Mouse (Mus musculus) limb, embryonic 10.5 days (tissue): ENCODE results near the gene Olfr1362. TPM values are rescaled to one million over a fixed set of nuclear protein-coding genes. Genes with fewer than 3 reads are reported as not detected.

Experiments
- DNase-seq: peaks from one replicate; pipeline ENCODE4 v3.0.0-alpha.2; 2017; ENCODE audit warnings: low spot score
- H3K27ac ChIP-seq: fragments of 300-500 bp; sonication (generic); 2 replicates; pipeline ENCODE4 v1.5.1; 2016; ENCODE audit warnings: mild to moderate bottlenecking
- H3K27me3 ChIP-seq: fragments of 300-500 bp; sonication (generic); 2 replicates; pipeline ENCODE4 v1.6.1; 2016; ENCODE audit warnings: low read depth, mild to moderate bottlenecking; ENCODE audit not compliant: poor library complexity, severe bottlenecking
- H3K36me3 ChIP-seq: fragments of 300-500 bp; sonication (generic); 2 replicates; pipeline ENCODE4 v1.6.1; 2016; ENCODE audit warnings: mild to moderate bottlenecking, moderate library complexity
- H3K4me1 ChIP-seq: fragments of 300-500 bp; sonication (generic); 2 replicates; pipeline ENCODE4 v1.6.1; 2016
- H3K4me3 ChIP-seq: fragments of 300-500 bp; sonication (generic); 2 replicates; pipeline ENCODE4 v1.5.1; 2016; ENCODE audit warnings: mild to moderate bottlenecking, moderate library complexity
- H3K9me3 ChIP-seq: fragments of 300-500 bp; sonication (generic); replicated peaks from 2 replicates; pipeline ENCODE4 v1.6.1; 2016; ENCODE audit warnings: mild to moderate bottlenecking
- WGBS: fragments of 180-500 bp; shearing (Covaris S2); methylation state at CpG from one replicate; pipeline ENCODE4 v1.1.7; 2016; 5-methylcytosine and 5-hydroxymethylcytosine counted together
- polyA plus RNA-seq: library from polyadenylated mRNA; unstranded; fragments of >200 nt; fragmentation: Nextera tagmentation; extraction: Ambion mirVana; gene quantifications from 2 replicates; pipeline ENCODE4 v1.2.1, GENCODE M21; 2016

Olfr1362 gene
- polyA plus RNA-seq: not detected in 2 replicates

DNA sequence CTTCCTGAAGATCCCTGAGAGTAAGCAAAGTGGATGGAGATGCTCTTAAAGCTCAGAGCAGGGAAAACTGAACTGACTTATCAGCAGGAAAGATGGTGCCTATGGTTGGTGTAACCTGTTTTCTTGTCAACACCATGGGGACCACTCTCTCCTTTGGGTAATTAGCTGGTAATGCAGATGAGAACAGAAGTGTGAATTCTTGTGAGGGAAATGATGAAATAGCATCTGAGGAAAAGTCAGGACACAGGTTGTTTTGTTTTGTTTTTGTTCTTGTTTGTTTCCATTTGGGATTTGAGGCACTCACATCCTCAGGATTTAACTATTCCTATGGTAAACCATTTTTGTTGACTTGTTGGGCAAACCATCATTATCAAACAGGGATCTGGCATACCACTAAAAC is at the start of gene Olfr1362:
Gene Olfr1362 (minus strand): TSS at position 101 of the 400 bp plus-strand sequence.
- Histone ChIP-seq H3K4me1 (no peaks in the 10 kb centered on the region), H3K36me3 (no peaks in the 10 kb centered on the region), H3K27me3 (no peaks in the 10 kb centered on the region), H3K9me3 (no peaks in the 10 kb centered on the region), H3K27ac (no peak within 1 kb of the TSS), H3K4me3 (no peak within 1 kb of the TSS)
- DNase-seq: no peak

DNA sequence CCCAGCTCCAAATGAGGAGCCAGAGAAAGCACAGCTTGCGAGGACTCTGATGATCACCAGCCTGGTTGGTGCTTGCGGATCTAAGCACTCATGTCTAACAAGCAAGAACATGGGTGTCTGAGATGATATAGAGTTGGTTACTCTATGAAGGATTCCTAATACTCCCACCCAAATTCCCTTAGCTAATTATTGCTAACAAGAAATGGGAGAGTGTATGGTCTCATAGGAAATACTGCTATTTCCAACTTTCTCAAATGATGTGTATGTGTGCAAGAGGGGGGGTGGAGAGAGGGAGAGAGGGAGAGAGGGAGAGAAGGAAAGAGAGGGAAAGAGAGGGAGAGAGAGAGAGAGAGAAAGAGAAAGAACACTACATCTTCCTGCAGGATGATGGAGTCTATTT is 49.5 kb upstream of the Olfr1362 start, which contains the start of gene Olfr1361:
Gene Olfr1361 (minus strand): TSS at position 101 of the 400 bp plus-strand sequence.
- no peak for DNase-seq
- Histone ChIP-seq H3K36me3 (no peaks in the 10 kb centered on the region), H3K4me1 (no peaks in the 10 kb centered on the region), H3K27me3 (no peaks in the 10 kb centered on the region), H3K4me3 (no peak within 1 kb of the TSS), H3K27ac (no peak within 1 kb of the TSS), H3K9me3 (0 out of 2 replicates have a peak, but pooled peaks cover 2% of the 10 kb centered on the region)
- 56% methylated on average over 2 of the region's 2 CpGs for WGBS

DNA sequence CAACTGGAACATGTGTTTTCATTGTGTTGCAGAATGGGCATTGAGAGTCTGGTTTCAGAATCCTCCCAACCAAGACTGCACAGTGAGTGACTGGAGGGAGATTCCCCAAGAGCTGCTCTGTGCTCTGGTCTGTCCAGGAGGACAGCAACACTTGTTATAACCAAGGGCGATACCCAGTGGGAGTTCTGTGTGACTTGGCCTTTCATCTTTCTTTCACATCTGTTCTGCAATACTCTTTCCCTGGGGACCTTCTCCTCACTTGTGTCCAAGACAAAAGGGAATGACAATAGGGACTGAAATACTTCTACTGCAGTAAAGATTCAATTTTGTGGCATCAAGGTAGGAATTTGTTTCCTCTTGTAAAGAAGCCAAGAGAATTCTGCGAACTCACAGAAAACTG is 28.6 kb upstream of the Olfr1362 start, which contains the start of gene Olfr11:
Gene Olfr11 (minus strand): TSS at position 101 of the 400 bp plus-strand sequence.
- H3K9me3 ChIP-seq: no peaks in the 10 kb centered on the region
- H3K4me1 ChIP-seq: no peaks in the 10 kb centered on the region
- no peaks in the 10 kb centered on the region for H3K36me3 ChIP-seq
- no peak within 1 kb of the TSS for H3K27ac ChIP-seq
- H3K27me3 ChIP-seq: no peaks in the 10 kb centered on the region
- DNase-seq: no peak
- WGBS: 91% methylated on average over 2 of the region's 2 CpGs
- no peak within 1 kb of the TSS for H3K4me3 ChIP-seq

DNA sequence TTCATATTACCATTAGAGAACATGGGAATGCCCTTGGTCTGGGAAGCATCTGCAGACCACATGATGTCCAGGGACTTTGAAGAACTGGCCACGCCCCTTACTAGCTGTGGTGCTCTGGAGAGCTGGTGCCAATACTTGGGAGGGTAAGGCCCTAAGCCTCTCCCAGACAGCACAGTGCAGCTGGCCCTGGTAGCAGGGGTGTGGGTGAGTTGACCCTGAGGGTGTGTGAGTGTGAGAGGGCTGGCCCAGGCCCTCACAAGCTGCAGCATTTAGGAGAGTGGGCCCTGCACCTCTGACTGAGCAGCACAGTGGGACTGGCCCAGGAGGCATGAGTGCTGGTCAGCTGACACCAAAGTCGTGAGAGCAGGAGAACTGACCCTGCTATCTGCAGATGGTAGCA is 22.2 kb downstream of the Olfr1362 start:
- Histone ChIP-seq H3K4me1 (peaks cover 3% of the 10 kb centered on the region; the same call in 1 of the 2 replicates), H3K9me3 (no peaks in the 10 kb centered on the region), H3K27ac (no peak overlapping the region), H3K36me3 (no peaks in the 10 kb centered on the region), H3K27me3 (no peaks in the 10 kb centered on the region), H3K4me3 (no peak overlapping the region)
- no peak for DNase-seq
- WGBS: 72% methylated on average over 2 of the region's 2 CpGs

DNA sequence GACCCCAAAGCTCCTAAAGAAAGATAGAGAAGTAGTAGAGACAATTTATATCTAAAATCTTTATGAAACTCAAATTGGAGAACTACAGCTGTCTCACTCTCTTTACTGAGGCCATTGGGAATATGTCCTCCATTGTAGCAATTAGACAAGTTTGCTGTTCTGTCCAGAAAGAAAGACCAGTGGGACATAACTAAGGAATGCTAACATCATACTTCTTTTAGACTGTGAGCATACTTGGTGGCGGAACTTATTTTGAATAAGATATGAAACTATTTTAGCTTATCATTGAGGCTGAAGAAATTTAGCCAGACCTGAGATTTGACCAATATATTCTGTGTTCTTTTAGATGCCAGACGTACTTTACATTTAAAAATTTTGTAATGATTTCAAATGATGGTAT is 32.2 kb downstream of the Olfr1362 start, which contains the start of gene Olfr1364:
Gene Olfr1364 (minus strand): TSS at position 101 of the 400 bp plus-strand sequence.
- no peak within 1 kb of the TSS for H3K27ac ChIP-seq
- H3K4me1 ChIP-seq: no peaks in the 10 kb centered on the region
- no peaks in the 10 kb centered on the region for H3K27me3 ChIP-seq
- H3K36me3 ChIP-seq: no peaks in the 10 kb centered on the region
- no peaks in the 10 kb centered on the region for H3K9me3 ChIP-seq
- DNase-seq: no peak
- H3K4me3 ChIP-seq: no peak within 1 kb of the TSS
- 89% methylated on average over 2 of the region's 2 CpGs for WGBS

Other genes starting within 250 kb of the Olfr1362 start
- gene Zkscan3, start 211.3 kb downstream of the Olfr1362 start, polyA plus RNA-seq: 88.7 and 100 TPM in 2 replicates
- 4.9 and 5.1 TPM in 2 replicates for gene Pgbd1, start 173.0 kb downstream of the Olfr1362 start, polyA plus RNA-seq
- 26.1 and 29.9 TPM in 2 replicates for gene Zscan26, start 160.3 kb downstream of the Olfr1362 start, polyA plus RNA-seq
- gene Nkapl, start 145.5 kb downstream of the Olfr1362 start, polyA plus RNA-seq: 2.0 and 2.4 TPM in 2 replicates
- 2.5 and 3.3 TPM in 2 replicates for gene Zkscan4, start 135.1 kb downstream of the Olfr1362 start, polyA plus RNA-seq
- not detected in 2 replicates for gene Gm10065, start 134.6 kb downstream of the Olfr1362 start, polyA plus RNA-seq
- 0.20 and 0.28 TPM in 2 replicates for gene AK157302, start 118.8 kb downstream of the Olfr1362 start, polyA plus RNA-seq
- gene Gm11273, start 112.6 kb downstream of the Olfr1362 start, polyA plus RNA-seq: 3.6 and 5.0 TPM in 2 replicates
- 6.8 and 9.6 TPM in 2 replicates for gene Zkscan8, start 82.9 kb downstream of the Olfr1362 start, polyA plus RNA-seq
- gene Olfr1366, start 71.2 kb downstream of the Olfr1362 start, polyA plus RNA-seq: 0.06 TPM in 1 of 2 replicates, not detected in the other
- not detected in 2 replicates for gene Olfr1535, start 54.1 kb downstream of the Olfr1362 start, polyA plus RNA-seq
- not detected in 2 replicates for gene Olfr1364, start 32.3 kb downstream of the Olfr1362 start, polyA plus RNA-seq
- not detected in 2 replicates for gene Olfr11, start 28.5 kb upstream of the Olfr1362 start, polyA plus RNA-seq
- gene Olfr1361, start 49.4 kb upstream of the Olfr1362 start, polyA plus RNA-seq: not detected in 2 replicates
- not detected in 2 replicates for gene Olfr1360, start 63.4 kb upstream of the Olfr1362 start, polyA plus RNA-seq
- not detected in 2 replicates for gene Olfr1359, start 84.1 kb upstream of the Olfr1362 start, polyA plus RNA-seq
- gene Hist1h2bl, start 102.1 kb upstream of the Olfr1362 start, polyA plus RNA-seq: 1.7 and 2.0 TPM in 2 replicates
- 19.5 and 28.4 TPM in 2 replicates for gene Hist1h2ai, start 102.4 kb upstream of the Olfr1362 start, polyA plus RNA-seq
- 8.0 and 10.2 TPM in 2 replicates for gene Hist1h3h, start 103.6 kb upstream of the Olfr1362 start, polyA plus RNA-seq
- 6.8 and 7.9 TPM in 2 replicates for gene Hist1h2bm, start 108.0 kb upstream of the Olfr1362 start, polyA plus RNA-seq
- gene Hist1h4j, start 121.0 kb upstream of the Olfr1362 start, polyA plus RNA-seq: 0.92 and 1.6 TPM in 2 replicates
- gene Hist1h4k, start 136.5 kb upstream of the Olfr1362 start, polyA plus RNA-seq: 4.9 TPM in 1 of 2 replicates, not detected in the other
- gene Hist1h2ak, start 139.8 kb upstream of the Olfr1362 start, polyA plus RNA-seq: 14.3 and 19.6 TPM in 2 replicates
- gene Hist1h2bn, start 140.1 kb upstream of the Olfr1362 start, polyA plus RNA-seq: 1.4 and 3.8 TPM in 2 replicates
- gene Hist1h1b, start 166.6 kb upstream of the Olfr1362 start, polyA plus RNA-seq: 33.1 and 40.9 TPM in 2 replicates
- 131 and 133 TPM in 2 replicates for gene Hist1h3i, start 169.3 kb upstream of the Olfr1362 start, polyA plus RNA-seq
- gene Hist1h2an, start 173.2 kb upstream of the Olfr1362 start, polyA plus RNA-seq: 5.4 and 9.9 TPM in 2 replicates
- gene Hist1h2bp, start 173.4 kb upstream of the Olfr1362 start, polyA plus RNA-seq: 3.4 and 5.5 TPM in 2 replicates
- gene Hist1h2bq, start 196.2 kb upstream of the Olfr1362 start, polyA plus RNA-seq: 17.9 and 22.1 TPM in 2 replicates
- gene Hist1h2ao, start 196.4 kb upstream of the Olfr1362 start, polyA plus RNA-seq: 2.0 and 2.1 TPM in 2 replicates
- gene Hist1h4m, start 197.7 kb upstream of the Olfr1362 start, polyA plus RNA-seq: not detected in 2 replicates
- 10.5 and 11.5 TPM in 2 replicates for gene Hist1h4n, start 218.2 kb upstream of the Olfr1362 start, polyA plus RNA-seq
- 6,450 and 6,557 TPM in 2 replicates for gene Hist1h2ap, start 219.5 kb upstream of the Olfr1362 start, polyA plus RNA-seq
- 19.4 and 23.0 TPM in 2 replicates for gene Hist1h2br, start 219.7 kb upstream of the Olfr1362 start, polyA plus RNA-seq